Mouse (Mus musculus) right cerebral cortex, postnatal 4 days (tissue): Measurements from ENCODE around the gene Ube2n.
"Not testable (repeated sequence)": the region's sequence is repeated elsewhere in the genome, so short reads cannot be mapped to it uniquely, and the experiment has no call there.

Experiments used
- DNase-seq: peaks from one replicate; pipeline ENCODE4 v3.0.0-alpha.2; 2022

Gene Ube2n

DNA sequence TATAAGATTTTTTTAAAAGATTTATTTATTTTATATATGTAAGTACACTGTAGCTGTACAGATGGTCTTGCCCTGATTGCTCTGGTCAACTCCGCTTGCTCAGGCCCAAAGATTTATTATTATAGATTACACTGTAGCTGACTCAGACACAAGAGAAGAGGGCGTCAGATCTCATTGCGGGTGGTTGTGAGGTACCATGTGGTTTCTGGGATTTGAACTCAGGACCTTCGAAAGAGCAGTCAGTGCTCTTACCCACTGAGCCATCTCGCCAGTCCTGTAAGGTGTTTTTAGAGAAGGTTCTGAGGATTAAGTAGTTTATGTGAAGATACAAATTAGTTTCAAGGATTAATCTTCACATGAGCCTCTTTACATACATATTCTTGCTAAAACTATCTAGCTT lies 10.9 kb downstream of the Ube2n start:
- no peak for DNase-seq

DNA sequence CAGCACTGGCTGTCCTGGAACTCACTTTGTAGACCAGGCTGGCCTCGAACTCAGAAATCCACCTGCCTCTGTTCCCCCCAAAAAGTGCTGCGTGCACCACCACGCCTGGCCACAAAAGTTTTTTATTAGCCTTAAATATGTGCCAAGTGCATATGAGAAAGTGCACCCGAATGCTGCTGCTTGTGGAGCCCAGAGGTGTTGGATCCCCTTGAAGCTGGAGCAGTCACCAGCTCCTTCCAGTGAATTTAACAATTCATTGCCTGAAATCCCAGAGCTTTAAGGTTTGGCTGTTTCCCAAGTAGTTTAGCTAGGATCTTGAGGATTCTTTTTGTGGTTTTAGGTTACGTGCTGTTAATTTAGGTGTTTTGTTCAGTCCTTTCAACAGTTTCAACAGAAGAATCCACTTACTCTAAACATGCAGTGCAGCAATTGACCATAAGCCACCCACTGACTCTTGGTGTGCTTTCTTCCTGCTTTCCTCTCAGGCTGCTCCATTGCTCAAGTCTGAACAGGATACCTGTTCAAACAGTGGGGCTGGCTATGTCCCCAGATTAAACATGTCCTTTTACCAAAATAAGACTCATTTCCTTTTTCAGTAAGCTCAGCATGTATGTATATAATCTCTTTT lies 11.7 kb downstream of the Ube2n start:
- no peak for DNase-seq

DNA sequence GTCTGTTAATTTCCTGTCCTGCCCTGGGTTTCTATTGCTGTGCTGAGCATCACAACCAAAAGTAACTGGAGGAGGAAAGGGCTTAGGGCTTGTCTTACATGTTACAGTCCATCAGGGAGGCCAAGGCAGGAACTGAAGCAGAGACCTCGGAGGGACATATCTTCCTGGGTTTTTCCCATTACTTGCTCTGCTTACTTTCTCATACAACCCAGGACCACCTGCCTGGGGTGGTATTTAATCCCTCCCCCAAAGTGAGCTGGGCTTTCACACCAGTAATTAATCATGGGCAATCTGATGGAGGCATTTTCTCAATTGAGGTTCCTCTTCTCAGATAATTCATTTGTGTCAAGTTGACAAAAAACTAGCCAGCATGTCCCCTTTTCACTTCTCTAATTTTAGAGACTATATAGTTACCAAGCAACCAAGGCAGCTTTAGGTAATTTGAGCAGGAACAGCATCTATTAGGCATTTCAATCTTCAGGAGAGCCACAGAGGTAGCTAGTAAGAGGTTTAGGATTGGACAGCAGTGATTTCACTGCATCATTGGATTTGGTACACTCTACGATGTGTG lies 15.7 kb downstream of the Ube2n start:
- DNase-seq, result no peak

DNA sequence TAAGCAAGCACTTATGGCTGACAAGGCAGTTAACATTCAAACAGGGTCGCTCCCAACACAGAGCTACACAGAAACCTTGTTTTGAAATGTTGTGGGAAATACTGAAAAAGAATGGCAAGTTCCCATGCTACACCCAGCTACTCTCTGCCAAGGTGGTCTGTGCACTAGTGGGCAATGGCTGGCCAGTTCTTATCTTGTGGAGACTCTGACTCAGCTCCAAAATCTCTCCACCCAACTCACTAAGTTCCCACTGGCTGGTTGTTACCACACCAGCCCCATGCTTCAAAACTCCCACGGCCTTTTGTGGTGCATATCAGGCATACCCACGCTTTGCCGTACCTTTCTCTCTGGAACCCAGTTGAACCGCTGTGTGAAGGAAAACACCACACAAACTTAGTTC lies 18.0 kb downstream of the Ube2n start:
- DNase-seq, result no peak

DNA sequence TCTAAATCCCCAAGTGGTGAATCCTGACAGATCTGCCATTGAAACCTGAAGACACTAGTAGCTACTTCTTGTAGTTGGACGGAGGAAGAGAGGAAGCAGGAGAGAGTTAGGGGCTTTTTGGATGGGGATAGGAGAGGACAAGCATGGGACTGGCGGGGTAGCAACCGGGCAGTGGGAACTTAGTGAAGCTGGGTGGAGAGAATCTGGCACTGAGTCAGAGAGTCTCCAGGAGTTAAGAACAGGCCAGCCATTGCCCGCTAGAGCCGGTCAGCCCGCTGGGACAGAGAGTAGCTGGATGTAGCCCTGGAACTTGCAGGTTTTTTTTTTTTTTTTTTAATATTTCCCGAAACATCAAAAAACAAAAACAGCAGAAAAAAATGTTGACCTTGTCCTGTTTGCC lies 18.4 kb downstream of the Ube2n start:
- DNase-seq, result no peak

DNA sequence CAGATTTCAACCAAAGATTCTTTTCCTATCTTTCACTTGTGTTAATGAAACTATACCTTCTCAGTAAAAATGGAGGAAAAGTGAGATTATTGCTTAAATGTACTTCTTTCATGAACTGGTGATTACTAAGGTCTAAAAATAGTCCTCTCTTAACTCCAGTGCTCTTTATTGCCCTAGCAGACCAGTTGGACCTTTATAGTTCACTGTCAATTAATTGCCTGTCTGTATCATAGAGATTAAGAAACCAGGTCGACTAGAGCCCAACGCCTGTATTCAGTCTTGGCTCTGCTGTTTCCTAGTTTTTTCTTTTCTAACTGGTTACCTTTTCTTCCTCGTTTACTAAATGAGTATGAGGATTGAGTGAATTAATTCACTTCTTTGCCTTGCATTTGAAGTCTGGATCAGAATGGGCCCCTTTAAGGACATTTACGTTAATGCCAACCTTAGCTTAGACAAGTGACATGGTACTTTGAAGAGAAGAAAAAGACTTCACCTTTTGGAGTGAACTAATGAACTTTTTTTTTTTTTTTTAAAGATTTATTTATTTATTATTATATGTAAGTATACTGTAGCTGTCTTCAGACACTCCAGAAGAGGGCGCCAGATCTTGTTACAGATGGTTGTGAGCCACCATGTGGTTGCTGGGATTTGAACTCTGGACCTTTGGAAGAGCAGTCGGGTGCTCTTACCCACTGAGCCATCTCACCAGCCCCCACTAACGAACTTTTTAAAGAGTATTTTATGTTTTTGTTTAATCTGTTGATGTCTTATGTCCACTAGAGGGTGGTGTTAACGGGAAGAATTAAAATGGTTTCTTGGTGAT lies 20.7 kb downstream of the Ube2n start:
- DNase-seq, result no peak

DNA sequence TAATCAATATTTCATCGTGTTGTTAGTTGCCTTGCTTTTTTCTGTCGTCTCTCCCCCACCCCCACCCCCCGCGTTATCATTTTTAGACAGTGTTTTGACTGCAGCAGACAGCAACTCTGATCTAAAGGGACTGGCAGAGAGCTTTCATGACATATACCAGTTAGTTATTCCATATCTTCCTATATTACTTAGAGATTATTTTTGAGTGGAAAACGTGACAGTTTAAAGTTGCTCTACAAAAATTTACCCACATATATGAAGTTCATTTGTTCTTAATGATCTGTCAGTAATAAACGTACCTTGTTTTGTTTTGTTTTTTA lies 21.2 kb downstream of the Ube2n start:
- DNase-seq, result no peak

DNA sequence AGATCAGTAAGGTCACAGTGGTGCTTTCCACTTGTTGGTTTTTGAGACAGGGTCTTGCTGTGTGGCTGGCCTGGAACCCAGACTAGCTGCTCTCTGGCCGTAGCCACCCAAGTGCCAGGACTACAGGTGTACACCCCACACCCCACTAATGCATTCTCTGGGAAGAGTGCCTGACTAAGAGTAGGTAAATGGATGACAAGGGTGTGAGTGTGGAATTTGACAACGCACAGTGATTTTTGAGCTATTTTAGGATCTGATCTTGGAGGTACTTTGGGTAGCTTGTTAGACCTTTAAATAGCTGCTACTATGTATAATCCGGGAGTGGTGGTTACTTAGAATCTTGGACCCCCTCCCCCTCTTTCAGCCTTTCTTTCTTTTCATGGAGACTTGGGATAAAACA lies 24.3 kb downstream of the Ube2n start:
- no peak for DNase-seq

DNA sequence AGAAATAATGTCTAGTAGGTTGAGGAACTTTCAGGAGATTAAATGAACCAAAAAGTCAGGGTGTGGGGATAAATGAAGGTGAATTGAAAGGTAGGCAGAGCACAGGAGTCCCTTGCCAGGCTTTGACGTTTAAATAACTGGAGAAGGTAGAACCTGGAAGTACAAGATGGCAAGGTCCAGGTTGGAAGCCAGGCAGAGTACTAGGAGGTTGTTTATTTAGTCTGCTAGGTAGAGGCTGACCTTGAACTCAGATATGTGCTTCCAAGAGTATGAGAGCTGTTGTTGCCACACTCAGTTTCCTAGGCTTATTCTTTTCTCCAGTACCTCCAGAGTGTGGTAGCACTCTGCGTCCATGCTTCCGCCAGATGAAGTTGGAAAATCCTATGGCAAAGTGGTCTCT lies 24.9 kb downstream of the Ube2n start:
- no peak for DNase-seq

DNA sequence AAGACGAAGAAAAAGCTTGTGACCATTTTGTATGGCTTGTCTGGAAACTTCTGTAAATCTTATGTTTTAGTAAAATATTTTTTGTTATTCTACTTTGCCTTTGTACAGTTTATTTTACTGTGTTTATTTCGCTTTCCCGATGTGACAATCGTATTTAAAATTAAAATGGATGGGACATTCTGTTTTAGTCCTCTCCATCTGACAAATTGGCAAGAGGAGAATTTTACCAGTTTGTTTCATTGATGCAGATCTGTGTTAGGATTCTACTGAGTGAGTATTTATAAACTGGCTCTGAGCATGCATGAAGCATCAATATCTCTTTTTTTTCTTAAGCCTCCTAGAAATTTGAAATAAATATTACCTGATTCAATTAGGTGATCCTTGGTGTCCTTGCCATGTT lies 28.0 kb downstream of the Ube2n start:
- no peak for DNase-seq

DNA sequence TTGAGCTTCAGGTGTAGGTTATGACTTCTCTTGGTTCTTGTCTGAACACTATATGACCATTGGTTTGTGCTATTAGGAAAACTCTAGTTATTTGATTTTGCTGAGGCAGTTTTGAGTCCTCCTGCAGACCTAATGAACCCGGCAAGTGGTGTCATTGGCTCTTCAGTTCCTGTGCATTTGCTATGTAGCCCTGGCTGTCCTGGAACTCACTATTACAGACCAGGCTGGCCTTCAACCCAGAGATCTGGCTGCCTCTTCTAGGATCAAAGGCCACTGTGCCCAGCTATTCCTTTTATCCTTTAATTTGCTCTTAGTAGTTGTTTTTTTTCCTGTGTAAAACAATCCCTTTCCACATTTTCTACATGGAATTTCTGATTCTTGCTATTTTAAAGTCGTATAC lies 28.4 kb downstream of the Ube2n start:
- no peak for DNase-seq

DNA sequence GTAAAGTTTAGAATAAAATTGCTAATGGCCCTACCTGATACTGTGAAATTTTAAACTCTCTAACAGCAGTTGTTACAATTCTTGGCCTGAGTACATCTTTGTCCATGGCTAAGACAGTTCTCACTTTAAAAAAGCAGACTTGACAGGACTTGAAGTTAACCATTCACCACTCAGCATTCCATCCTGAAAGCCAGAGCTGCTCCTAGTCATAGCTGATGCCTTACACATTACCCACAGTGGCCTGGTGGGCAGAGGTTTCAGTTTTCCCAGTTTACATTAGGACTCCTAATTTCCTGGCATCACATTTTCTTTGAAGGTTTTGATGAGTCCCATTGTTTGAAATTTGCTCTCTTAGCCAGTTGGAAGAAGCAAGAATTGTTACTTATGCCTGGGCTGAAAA lies 29.1 kb downstream of the Ube2n start:
- DNase-seq, result no peak

DNA sequence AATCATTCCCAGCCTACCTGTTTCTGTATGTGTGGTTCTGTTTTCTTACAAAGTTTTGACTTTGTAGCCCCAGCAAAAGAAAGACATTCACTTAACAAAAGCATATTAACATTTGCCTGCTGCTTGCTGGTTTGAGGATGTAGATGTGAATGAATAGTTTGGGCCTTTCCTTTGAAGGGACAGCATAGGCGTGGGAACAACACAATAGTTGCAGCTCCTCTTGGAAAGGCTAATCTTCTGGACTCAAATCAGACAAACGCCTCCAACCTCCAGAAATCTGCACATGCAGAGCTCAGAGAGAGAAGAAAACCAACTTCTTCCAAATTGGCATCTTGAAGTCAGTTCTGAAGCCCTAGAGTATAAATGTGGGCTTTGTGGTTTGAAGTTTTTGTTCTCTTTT lies 29.7 kb downstream of the Ube2n start:
- DNase-seq, result no peak

DNA sequence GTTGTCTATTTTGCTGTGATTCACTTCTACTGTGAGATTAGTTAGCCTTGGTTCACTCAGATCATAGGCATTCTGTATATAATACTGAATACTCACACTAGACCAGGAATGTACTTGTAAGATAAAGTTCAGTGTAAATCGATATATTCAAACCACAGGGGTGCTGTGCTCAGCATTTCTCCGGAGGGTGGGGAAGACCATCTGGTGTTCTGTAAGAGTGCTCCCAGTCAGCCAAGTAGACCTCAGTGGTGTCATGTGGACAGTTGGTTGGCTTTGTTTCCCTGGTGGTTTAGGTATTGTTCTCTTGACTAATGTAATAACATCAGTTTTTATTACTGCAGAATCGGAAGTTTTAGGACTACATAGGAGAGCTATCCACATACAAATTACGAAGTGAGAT lies 30.1 kb downstream of the Ube2n start:
- no peak for DNase-seq

DNA sequence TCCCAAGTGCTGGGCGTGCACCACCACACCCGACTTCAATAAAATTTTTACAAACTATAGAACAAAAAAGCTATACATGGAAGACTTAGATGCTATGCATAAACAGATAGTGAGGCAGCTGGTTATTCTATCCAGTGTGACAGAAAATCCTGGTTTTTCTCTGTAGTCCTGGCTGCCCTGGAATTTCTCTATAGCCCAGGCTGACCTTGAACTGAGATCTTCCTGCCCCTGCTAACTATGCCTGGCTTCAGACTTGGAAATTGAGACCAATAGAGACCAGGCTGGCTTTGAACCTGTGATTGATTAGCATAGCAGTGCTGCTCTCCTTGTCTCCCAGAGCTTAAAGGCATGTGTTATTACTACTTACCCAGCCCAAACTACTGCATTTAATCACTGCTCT lies 31.2 kb downstream of the Ube2n start:
- no peak for DNase-seq

DNA sequence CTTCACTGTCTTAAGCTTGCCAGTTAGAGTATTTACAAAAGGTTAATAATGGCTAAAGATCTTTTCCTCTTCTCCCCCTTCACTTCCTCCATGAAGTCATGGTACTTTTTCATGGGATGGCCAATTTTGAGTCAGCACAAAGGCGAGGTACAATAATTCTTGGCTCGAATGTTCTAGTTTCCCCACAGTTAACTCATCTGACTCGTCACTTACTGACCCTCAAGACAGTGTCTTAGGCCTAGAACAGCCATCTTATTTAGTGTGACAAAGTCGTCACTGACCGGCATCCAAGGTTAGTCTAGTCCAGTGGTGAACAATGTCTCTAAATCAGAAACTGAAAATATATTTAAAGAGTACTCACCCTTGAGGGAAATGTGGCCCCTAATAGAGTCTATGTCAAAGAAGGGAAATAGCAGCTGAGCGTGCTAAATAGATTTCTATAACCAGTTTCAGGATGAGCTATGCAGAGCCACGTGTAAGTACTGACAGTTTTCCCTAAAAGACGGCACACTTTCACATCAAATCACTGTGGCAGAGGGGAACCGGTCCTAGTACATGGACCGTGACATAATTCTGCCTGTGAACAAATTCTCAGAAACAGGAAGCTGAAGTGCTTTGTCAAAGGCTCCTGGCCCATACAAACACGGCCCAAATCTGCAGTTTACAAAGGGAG lies 33.3 kb downstream of the Ube2n start:
- no peak for DNase-seq

DNA sequence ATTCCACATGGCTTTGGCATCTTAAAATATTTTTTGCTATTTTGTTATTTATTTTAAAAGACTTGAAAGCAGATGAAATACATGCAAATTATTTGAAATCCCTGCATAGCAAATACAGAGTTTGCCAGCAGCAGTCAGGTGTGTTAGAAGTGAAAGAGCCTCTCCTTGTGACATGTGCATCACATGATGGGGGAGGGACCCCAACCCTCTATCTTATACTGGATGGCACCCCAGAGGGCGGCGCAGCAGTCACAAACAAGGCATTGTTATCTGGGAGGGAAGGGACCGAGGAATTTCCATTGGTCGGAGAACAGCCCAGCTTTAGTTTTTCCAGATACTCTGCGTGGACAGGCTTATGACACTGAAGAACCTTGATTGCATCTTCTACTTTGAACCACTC lies 34.1 kb downstream of the Ube2n start:
- not testable (repeated sequence) for DNase-seq

DNA sequence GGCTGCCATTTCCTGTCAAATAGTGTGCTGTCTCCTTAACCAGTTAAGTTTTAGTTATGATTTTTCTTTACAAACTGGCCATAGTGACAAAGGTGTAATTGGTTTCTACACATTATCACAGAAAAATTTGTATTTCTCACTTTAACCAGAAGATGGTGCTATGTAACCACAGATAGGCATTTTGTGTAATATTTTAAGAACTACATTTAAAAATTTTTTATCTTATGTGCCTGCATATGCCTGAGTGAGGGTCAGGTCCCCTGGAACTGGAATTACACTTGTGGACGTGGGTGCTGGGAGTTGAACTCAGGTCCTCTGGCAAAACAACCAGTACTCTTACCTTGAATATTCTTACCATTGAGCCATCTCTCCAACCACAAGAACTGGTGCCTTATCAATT lies 35.6 kb downstream of the Ube2n start:
- DNase-seq, result no peak

DNA sequence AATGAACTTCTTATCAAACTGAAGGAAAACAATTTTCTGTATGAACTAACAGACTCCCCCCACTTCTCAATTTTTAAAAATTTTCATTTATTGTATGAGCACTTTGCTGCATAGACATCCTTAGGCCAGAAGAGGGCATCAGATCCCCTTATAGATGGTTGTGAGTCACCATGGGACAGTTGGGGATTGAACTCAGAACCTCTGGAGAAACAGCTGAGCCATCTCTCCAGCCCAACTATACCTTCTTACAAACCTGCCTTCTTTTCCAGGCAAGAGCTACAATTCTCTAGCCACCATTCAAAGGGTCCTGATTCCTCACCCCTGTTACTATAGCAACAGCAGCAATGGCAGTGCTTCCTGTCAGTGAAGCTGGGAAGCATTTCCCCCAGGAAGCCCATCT lies 36.8 kb downstream of the Ube2n start:
- DNase-seq, result no peak

DNA sequence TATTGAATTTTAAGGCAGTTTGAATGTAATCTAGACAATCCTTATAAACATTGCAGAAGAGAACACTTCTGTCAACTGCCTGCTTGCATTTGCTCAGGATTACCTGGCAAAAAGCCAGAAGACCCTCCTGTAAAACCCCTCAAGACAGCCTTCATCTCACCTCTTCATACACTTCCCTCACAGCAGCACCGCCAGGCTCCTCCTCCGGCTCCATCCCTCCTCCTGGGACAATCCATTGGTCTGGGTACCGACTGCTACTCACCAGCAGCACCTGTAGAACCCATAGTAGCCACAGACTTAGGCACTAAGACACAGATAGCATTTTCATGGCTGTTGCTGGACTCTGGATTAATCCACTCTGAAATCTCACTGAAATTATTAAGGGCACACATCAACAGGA lies 37.4 kb downstream of the Ube2n start:
- DNase-seq, result no peak

DNA sequence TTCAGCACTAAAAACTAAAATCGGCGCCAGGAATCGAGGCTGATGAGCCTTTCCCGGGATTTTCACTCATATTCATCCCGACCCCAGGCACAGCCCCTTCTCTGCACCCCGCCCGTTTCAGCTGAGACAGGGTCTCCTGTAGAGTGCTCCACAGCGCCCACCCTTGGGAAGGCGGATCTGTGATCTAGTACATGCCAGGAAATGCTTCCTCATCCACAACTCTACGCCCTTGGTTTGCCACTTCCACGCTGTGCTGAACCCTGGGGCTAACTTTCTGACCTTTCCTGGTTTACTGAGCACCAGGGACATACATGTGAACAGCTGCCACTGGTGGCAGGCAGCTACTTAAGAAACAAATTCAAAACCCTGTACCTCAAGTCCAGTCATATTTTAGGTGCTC lies 40.9 kb downstream of the Ube2n start:
- DNase-seq, result no peak

DNA sequence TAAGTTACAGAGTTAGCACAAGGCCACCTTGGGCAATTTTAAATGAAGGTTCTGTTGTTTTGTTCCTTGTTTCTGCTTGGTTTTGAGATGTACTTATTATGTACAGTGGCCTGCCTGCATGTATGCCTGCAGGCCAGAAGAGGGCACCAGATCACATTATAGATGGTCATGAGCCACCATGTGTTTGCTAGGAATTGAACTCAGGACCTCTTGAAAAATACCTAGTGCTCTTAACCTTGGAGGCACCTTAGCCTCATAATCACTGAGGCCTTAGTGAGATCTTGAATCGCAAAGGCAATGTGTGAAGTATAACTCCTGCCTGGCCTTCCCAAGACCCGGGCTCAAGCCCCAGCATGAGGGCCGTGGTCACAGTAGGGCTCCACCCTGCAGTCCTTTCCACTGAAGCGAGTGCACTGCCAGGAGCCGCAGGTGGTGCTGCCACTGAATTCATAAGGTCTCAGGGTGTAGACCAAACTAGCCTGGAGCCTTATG lies 42.4 kb downstream of the Ube2n start:
- no peak for DNase-seq

DNA sequence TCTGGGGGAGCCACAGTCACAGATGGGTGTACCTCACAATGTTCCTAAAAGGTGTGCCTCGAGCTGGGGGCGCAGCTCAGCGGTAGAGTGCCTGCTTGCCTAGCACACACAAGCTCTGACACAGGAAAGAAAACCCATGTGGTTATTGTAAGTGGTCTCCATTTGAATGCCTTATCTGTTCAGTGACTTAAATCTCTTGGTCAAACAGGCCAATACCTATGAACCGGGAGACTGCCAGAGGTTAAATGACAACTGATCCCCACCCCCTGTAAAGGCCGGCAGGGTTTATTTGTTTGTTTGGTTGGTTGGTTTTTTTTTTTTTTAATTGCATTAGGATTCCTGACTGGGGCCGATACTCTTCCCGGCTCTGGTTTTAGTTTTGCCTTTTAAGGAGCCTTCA lies 44.5 kb downstream of the Ube2n start:
- no peak for DNase-seq

DNA sequence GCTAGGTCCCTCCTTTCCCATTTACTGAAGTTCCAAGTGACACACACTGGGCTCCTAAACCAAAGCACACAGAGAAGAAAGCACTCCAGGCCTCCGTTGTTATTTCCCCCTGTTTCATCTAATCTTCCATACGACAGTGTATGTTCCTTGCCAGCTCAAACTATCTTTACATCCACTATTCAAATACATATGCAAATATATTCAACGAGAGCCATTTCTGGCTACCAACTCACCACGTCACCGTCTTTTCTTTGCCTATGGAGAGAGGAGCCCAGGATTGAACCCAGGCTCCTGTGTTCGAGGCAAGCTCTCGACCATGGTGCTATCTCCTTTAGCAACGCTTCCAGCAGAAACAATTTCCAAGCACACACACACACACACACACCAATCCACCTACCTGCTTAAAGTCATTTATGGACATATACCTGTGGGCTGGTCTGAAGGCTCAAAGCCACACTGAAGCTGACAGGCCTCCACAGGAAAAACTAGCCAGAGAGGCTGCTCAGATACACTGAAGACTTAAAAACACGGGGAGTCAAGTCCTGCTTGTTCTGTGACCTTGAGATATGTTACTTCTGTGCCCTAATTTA lies 45.5 kb downstream of the Ube2n start:
- no peak for DNase-seq
